Mouse (Mus musculus): ENCODE results near the gene Atp2a2.
A peak's percentile ranks its signal among the peaks of the same experiment; 100 is the strongest.

DNA sequence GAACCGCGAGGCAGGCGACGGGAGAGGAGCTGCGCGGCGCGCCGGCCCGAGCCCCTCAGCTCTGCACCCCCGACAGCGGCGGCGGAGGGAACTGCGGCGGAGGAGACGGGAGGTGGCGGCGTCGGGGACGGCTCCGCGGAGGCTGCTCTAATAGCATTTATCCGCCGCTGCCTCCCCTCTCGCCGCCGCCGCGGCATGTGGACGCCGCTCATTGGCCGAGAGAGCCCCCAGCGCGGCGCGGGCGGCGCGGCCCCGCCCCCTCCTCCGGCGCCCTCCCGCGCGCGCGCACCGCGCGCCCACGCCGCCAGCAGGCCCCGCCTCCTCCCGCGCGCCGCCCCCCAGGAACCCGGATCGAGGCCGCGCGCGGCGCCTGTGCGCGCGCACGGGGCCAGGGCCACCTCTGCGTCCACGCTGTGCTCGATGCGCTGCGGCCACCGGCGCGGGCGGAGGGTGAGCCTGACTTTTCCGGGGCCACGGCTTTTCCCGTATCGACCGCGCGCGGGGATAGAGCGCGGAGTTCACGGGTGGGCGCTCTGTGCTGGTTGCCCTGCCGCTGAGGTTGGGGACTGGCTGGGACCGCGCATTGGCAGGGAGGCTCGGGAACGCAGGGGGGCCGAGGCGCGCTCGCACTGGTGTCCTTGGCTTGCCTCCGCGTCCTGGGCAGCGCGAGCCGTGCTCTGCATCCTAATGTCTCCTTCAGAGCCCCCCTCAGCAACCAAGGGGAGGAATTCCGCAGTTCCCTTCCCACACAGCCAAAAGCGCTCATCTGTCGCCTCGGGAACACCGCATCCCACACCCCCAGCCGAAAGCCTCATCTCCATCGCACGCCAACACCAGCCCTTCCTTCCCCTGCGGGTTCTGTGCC, at the start of gene Atp2a2:
- TF ChIP-seq POLR2A (IDR thresholded peaks at IDR 0.05; ENCODE audit: borderline replicate concordance, low read depth, low read length) = peak; percentile 19; the same call in 1 of the 2 replicates
- TF ChIP-seq CTCF (IDR thresholded peaks at IDR 0.05; ENCODE audit: low read depth, low read length) = no peak

All from bone marrow macrophage, adult 2 months (primary cell).